8 mouse cellular contexts compared by ENCODE assay signal in the genomic region with DNA sequence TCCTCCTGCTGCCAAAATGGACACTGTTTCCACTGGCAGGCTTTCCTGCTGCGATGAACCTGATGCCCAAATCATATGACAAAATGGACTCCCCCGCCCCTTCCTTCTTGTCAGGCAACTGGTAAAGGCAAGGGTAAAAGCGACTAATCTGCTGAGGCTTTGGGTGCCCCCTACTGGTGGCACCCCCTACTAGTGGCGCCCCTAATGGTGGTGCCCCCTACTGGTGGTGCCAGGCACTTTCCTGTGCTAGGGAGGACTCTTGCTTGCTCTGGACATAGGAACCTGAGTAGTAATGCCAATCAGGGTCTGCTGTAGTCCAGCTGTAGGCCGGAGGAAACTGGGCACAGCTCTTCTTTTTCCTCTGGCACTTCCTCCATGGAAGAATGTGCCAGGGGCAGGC. TPM values are rescaled to one million over a fixed set of nuclear protein-coding genes. Genes with fewer than 3 reads are reported as not detected.
DNase-seq lines count a peak whose midpoint lies in the region; ATAC-seq lines count a peak whose summit lies in the region.
"Had no signal": no experiment of that assay in that cellular context is flagged by ENCODE, and none has a peak within 500 bp of the region (broad histone marks: within the 10 kb centered on the region; RNA-seq: fewer than 3 reads in every experiment).

No protein-coding gene starts in this region.

- no peak overlapping the region for H3K9ac ChIP-seq in kidney, embryonic 14.5 days (ENCODE audit: low read depth, low read length)

- H3K9me3 ChIP-seq in kidney, embryonic 14.5 days (ENCODE audit: control insufficient read depth, low read length) = no peaks in the 10 kb centered on the region

- no peaks in the 10 kb centered on the region for H3K4me1 ChIP-seq in kidney, embryonic 14.5 days (ENCODE audit: control insufficient read depth, insufficient read depth, low read length)

- no peak for ATAC-seq in kidney, embryonic 14.5 days (ENCODE audit: low FRiP score, low TSS enrichment)

- no peak overlapping the region for H3K27ac ChIP-seq in kidney, embryonic 14.5 days (ENCODE audit: low read depth, low read length)

- 57% methylated on average over 5 of the region's 5 CpGs for WGBS in kidney, embryonic 14.5 days

- peak; percentile 24 for DNase-seq in kidney, adult 11 months
- peak; percentile 70 for DNase-seq in 3T3-L1 (ENCODE audit: low read depth, low spot score)
- peak; percentile 63 to 66 for DNase-seq in B cell, adult 2 months
- DNase-seq in brain, adult 2 months (ENCODE audit: low read depth, low spot score) = peak; percentile 67
- peak; percentile 52 for DNase-seq in layer of hippocampus, adult 9-11 months
- peak; percentile 67 for DNase-seq in retina, postnatal 1 day

- no peaks in the 10 kb centered on the region for H3K27me3 ChIP-seq in kidney, embryonic 14.5 days (ENCODE audit: control insufficient read depth, insufficient read depth, low read length)

- H3K4me2 ChIP-seq in kidney, embryonic 14.5 days (replicated peaks; ENCODE audit: low read depth, low read length) = no peak overlapping the region

- H3K4me3 ChIP-seq in kidney, embryonic 14.5 days (ENCODE audit: low read length) = no peak overlapping the region
- H3K4me3 ChIP-seq: erythroblast, embryonic 14.5 days had no signal

- no peaks in the 10 kb centered on the region for H3K36me3 ChIP-seq in kidney, embryonic 14.5 days (ENCODE audit: control insufficient read depth, insufficient read depth, low read length)

RNA-seq across cellular contexts. Expression of gene Nphp4, which starts 44.2 kb away (rescaled TPM):
- 3.3 and 3.7 TPM in 2 replicates for polyA plus RNA-seq in kidney, embryonic 14.5 days (2014; fragmentation: Nextera tagmentation; extraction: Ambion mirVana)

RNA-seq across cellular contexts. Expression of gene Kcnab2, which starts 45.4 kb away (rescaled TPM):
- polyA plus RNA-seq in kidney, embryonic 14.5 days (2014; fragmentation: Nextera tagmentation; extraction: Ambion mirVana) = 3.4 and 5.3 TPM in 2 replicates
